Mouse (Mus musculus) mesoderm, embryonic 11.5 days (tissue): ENCODE data around the gene Rgs6.

Experiments
- DNase-seq: peaks from one replicate; pipeline ENCODE4 v3.0.0-alpha.2; 2012; ENCODE audit warnings: low read depth, low spot score

Gene Rgs6

GRCm38 (mm10) chr12:82754501-82754900 lies 166.4 kb downstream of the Rgs6 start:
- DNase-seq: no peak

GRCm38 (mm10) chr12:82756756-82757155 lies 168.7 kb downstream of the Rgs6 start:
- no peak for DNase-seq

GRCm38 (mm10) chr12:82757367-82757766 lies 169.3 kb downstream of the Rgs6 start:
- DNase-seq: no peak

- DNase-seq: no peak
Observed at GRCm38 (mm10) chr12:82762046-82762445, 174.0 kb downstream of the Rgs6 start.

GRCm38 (mm10) chr12:82768726-82769125 lies 180.6 kb downstream of the Rgs6 start:
- DNase-seq: no peak

GRCm38 (mm10) chr12:82772215-82772614 lies 184.1 kb downstream of the Rgs6 start:
- no peak for DNase-seq

- DNase-seq: no peak
Observed at GRCm38 (mm10) chr12:82774576-82774975, 186.5 kb downstream of the Rgs6 start.

- DNase-seq: no peak
Observed at GRCm38 (mm10) chr12:82776686-82777085, 188.6 kb downstream of the Rgs6 start.

GRCm38 (mm10) chr12:82780936-82781335 lies 192.8 kb downstream of the Rgs6 start:
- no peak for DNase-seq

- no peak for DNase-seq
Observed at GRCm38 (mm10) chr12:82781414-82781813, 193.3 kb downstream of the Rgs6 start.

- DNase-seq: no peak
Observed at GRCm38 (mm10) chr12:82792122-82792521, 204.0 kb downstream of the Rgs6 start.

GRCm38 (mm10) chr12:82799892-82800291 lies 211.8 kb downstream of the Rgs6 start:
- DNase-seq: no peak

- no peak for DNase-seq
Observed at GRCm38 (mm10) chr12:82801736-82802135, 213.6 kb downstream of the Rgs6 start.

- DNase-seq: peak; percentile 5
Observed at GRCm38 (mm10) chr12:82802711-82803110, 214.6 kb downstream of the Rgs6 start.

- DNase-seq: no peak
Observed at GRCm38 (mm10) chr12:82805167-82805566, 217.1 kb downstream of the Rgs6 start.

- DNase-seq: no peak
Observed at GRCm38 (mm10) chr12:82810631-82811030, 222.5 kb downstream of the Rgs6 start.

- no peak for DNase-seq
Observed at GRCm38 (mm10) chr12:82815982-82816381, 227.9 kb downstream of the Rgs6 start.

GRCm38 (mm10) chr12:82819328-82819727 lies 231.2 kb downstream of the Rgs6 start:
- DNase-seq: no peak

- no peak for DNase-seq
Observed at GRCm38 (mm10) chr12:82819991-82820390, 231.9 kb downstream of the Rgs6 start.

- no peak for DNase-seq
Observed at GRCm38 (mm10) chr12:82822821-82823620, 234.9 kb downstream of the Rgs6 start.

- DNase-seq: no peak
Observed at GRCm38 (mm10) chr12:82830333-82830732, 242.2 kb downstream of the Rgs6 start.

- no peak for DNase-seq
Observed at GRCm38 (mm10) chr12:82838544-82838943, 250.5 kb downstream of the Rgs6 start.

GRCm38 (mm10) chr12:82841566-82841965 lies 253.5 kb downstream of the Rgs6 start:
- DNase-seq: no peak
